Mouse (Mus musculus) E14TG2a.4 (cell line): Measurements from ENCODE around the gene Ngly1.

ENCODE experiments used
- CTCF ChIP-seq: conservative IDR thresholded peaks from 2 replicates; pipeline ENCODE4 v1.5.1; 2014; ENCODE audit warnings: low read length
- POU5F1 ChIP-seq: IDR thresholded peaks from 2 replicates; pipeline ENCODE4 v1.6.1; 2014; ENCODE audit warnings: low read length, borderline replicate concordance

GRCm38 (mm10) chr14:16328531-16328930, 79.5 kb downstream of the Ngly1 start:
- TF ChIP-seq CTCF (no peak), POU5F1 (no peak)
